Comparison of ENCODE assay signal across 9 mouse cellular contexts in the genomic region with DNA sequence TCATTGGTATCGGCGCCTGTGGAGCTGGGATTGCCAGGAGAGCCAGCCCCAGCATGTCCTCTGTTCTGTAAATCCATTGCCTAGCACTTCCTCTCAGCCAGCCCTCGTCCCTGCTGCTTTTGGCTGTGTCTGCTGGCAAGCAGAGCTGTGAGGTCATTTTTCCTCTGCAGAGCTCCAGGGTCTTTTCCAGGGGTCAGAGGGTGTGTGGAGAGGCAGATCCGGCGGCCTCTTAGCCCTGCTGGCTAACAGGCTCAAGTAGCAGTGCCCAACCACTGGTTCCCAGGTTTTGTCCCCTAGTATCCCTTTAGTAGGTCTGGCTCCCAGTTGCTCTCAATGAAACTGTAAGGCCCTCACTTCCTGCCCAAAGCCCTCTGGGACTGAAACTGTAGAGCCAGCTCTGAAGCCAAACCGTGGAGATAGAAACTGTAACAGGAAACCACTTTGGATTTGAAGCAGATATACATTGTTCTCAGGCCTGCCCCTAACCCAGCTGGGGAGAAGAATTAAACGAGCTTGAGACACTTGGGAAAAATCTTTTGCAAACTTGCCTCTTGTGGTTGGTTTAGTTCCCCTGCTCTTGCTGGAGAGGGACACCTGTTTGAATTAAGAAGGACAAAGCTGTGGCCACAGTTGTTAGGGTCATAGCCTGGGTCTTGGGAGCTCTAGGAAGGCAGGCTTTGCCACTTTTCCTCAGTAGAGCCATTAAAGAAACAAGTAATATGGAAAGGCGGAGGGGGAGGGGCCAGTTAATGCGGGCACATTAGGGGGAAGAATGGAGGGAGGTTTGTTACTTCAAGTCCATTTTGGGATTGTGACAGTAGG.
DNase-seq lines count a peak whose midpoint lies in the region; ATAC-seq lines count a peak whose summit lies in the region.
"Had no signal": no experiment of that assay in that cellular context is flagged by ENCODE, and none has a peak within 500 bp of the region (broad histone marks: within the 10 kb centered on the region; RNA-seq: fewer than 3 reads in every experiment).

No protein-coding gene starts in this region.

- DNase-seq in right cerebral cortex, postnatal 10 days (ENCODE audit: low spot score in 2 of 2): peak; percentile 40 to 52
- no peak for DNase-seq in right cerebral cortex, postnatal 36 days (ENCODE audit: low spot score in 2 of 2)
- peak; percentile 31 for DNase-seq in forebrain, embryonic 14.5 days (ENCODE audit: low spot score)
- DNase-seq in heart, postnatal 25 days (ENCODE audit: low spot score): peak; percentile 70
- DNase-seq in limb, embryonic 11.5 days (ENCODE audit: low spot score): peak; percentile 57
- DNase-seq in ovary, adult 18-20 months (ENCODE audit: low spot score): no peak
- DNase-seq in layer of hippocampus, adult 8-10 months (ENCODE audit: low spot score in 2 of 2): no peak

- intact Hi-C loops in heart, postnatal 25 days (cut with DNase I): no loop called here

- H3K4me2 ChIP-seq in forebrain, embryonic 14.5 days (ENCODE audit: low read length): no peak overlapping the region
- peak overlapping the region; percentile 12; the same call in 1 of the 2 replicates for H3K4me2 ChIP-seq in limb, embryonic 11.5 days (ENCODE audit: low read depth, severe bottlenecking)
- no peak overlapping the region for H3K4me2 ChIP-seq in midbrain, embryonic 13.5 days (replicated peaks)

- peaks cover 10% of the 10 kb centered on the region for H3K4me1 ChIP-seq in forebrain, embryonic 14.5 days (ENCODE audit: control insufficient read depth, insufficient read depth, low read length)
- peaks cover 21% of the 10 kb centered on the region for H3K4me1 ChIP-seq in limb, embryonic 11.5 days (ENCODE audit: control insufficient read depth, insufficient read depth, low read length)
- peaks cover 26% of the 10 kb centered on the region for H3K4me1 ChIP-seq in midbrain, embryonic 13.5 days (replicated peaks)

- H3K36me3 ChIP-seq in forebrain, embryonic 14.5 days (ENCODE audit: control insufficient read depth, insufficient read depth, low read length): no peaks in the 10 kb centered on the region
- no peaks in the 10 kb centered on the region for H3K36me3 ChIP-seq in limb, embryonic 11.5 days (ENCODE audit: control insufficient read depth, insufficient read depth, low read length)
- H3K36me3 ChIP-seq in midbrain, embryonic 13.5 days: no peaks in the 10 kb centered on the region

- H3K9ac ChIP-seq in forebrain, embryonic 14.5 days (ENCODE audit: low read length): no peak overlapping the region
- peak overlapping the region; percentile 22; the same call in 1 of the 2 replicates for H3K9ac ChIP-seq in limb, embryonic 11.5 days (ENCODE audit: low read length)
- no peak overlapping the region for H3K9ac ChIP-seq in midbrain, embryonic 13.5 days (replicated peaks)

- WGBS in forebrain, embryonic 14.5 days: 36% methylated on average over 9 of the region's 9 CpGs
- WGBS in limb, embryonic 11.5 days: 28% methylated on average over 9 of the region's 9 CpGs
- WGBS in midbrain, embryonic 13.5 days: 40% methylated on average over 9 of the region's 9 CpGs

- ATAC-seq in forebrain, embryonic 14.5 days: no peak
- ATAC-seq in limb, embryonic 11.5 days (ENCODE audit: insufficient number of reproducible peaks, low FRiP score, low TSS enrichment, low read depth): peak; percentile 60; the same call in 1 of the 2 replicates
- no peak for ATAC-seq in midbrain, embryonic 13.5 days

- H3K4me3 ChIP-seq in forebrain, embryonic 14.5 days (ENCODE audit: low read depth, low read length): no peak overlapping the region
- H3K4me3 ChIP-seq in limb, embryonic 11.5 days (ENCODE audit: low read depth, low read length): no peak overlapping the region
- H3K4me3 ChIP-seq in midbrain, embryonic 13.5 days (replicated peaks): no peak overlapping the region
- H3K4me3 ChIP-seq: megakaryocyte, embryonic 14.5 days had no signal

- H3K9me3 ChIP-seq in forebrain, embryonic 14.5 days (replicated peaks; ENCODE audit: control insufficient read depth, low read length): no peaks in the 10 kb centered on the region
- H3K9me3 ChIP-seq in limb, embryonic 11.5 days (ENCODE audit: control insufficient read depth, low read length): no peaks in the 10 kb centered on the region
- no peaks in the 10 kb centered on the region for H3K9me3 ChIP-seq in midbrain, embryonic 13.5 days

- H3K27ac ChIP-seq in forebrain, embryonic 14.5 days (ENCODE audit: low read depth, low read length): peak overlapping the region; percentile 30
- peak overlapping the region; percentile 87 for H3K27ac ChIP-seq in limb, embryonic 11.5 days (replicated peaks; ENCODE audit: low read depth, low read length)
- 0 out of 2 replicates have a peak overlapping the region, but pooled peaks have one; percentile 15 for H3K27ac ChIP-seq in midbrain, embryonic 13.5 days

- no peaks in the 10 kb centered on the region for H3K27me3 ChIP-seq in forebrain, embryonic 14.5 days (replicated peaks; ENCODE audit: control insufficient read depth, insufficient read depth, low read length)
- H3K27me3 ChIP-seq in limb, embryonic 11.5 days (ENCODE audit: control insufficient read depth, insufficient read depth, low read length): no peaks in the 10 kb centered on the region
- H3K27me3 ChIP-seq in midbrain, embryonic 13.5 days: no peaks in the 10 kb centered on the region
- H3K27me3 ChIP-seq: megakaryocyte, embryonic 14.5 days had no signal

Comparison
In these comparisons a context has a peak if more than half of its experiments do, and no peak if none do; other contexts are left out.
1. DNase-seq: peak in right cerebral cortex, postnatal 10 days (2 of 2), forebrain, embryonic 14.5 days (single experiment), heart, postnatal 25 days (single experiment) and limb, embryonic 11.5 days (single experiment); none in right cerebral cortex, postnatal 36 days (0 of 2), ovary, adult 18-20 months (single experiment) and layer of hippocampus, adult 8-10 months (0 of 2).
2. H3K27ac ChIP-seq: peak in every context shown above with its lines; median percentile 87 in limb, embryonic 11.5 days; 30 in forebrain, embryonic 14.5 days; 15 in midbrain, embryonic 13.5 days.